Mouse (Mus musculus) neural tube, embryonic 13.5 days (tissue): ENCODE results near the gene Fam129b. TPM values are rescaled to one million over a fixed set of nuclear protein-coding genes. Genes with fewer than 3 reads are reported as not detected.
"Not testable (repeated sequence)": the region's sequence is repeated elsewhere in the genome, so short reads cannot be mapped to it uniquely, and the experiment has no call there.

Experiments used
- ATAC-seq: fragments of 200-750 bp; cut with Nextera tagmentation; 2 replicates; pipeline ENCODE4 v1.8.0; 2017; ENCODE audit warnings: low read depth, mild to moderate bottlenecking, moderate TSS enrichment, moderate library complexity
- H3K27ac ChIP-seq: fragments of 300-500 bp; sonication (generic); replicated peaks from 2 replicates; pipeline ENCODE4 v1.5.1; 2015; ENCODE audit warnings: moderate library complexity, mild to moderate bottlenecking, inconsistent platforms
- H3K27me3 ChIP-seq: fragments of 300-500 bp; sonication (generic); 2 replicates; pipeline ENCODE4 v1.6.1; 2015; ENCODE audit warnings: mild to moderate bottlenecking, inconsistent platforms
- H3K36me3 ChIP-seq: fragments of 300-500 bp; sonication (generic); 2 replicates; pipeline ENCODE4 v1.6.1; 2015; ENCODE audit warnings: mild to moderate bottlenecking, inconsistent platforms
- H3K4me1 ChIP-seq: fragments of 300-500 bp; sonication (generic); replicated peaks from 2 replicates; pipeline ENCODE4 v1.6.1; 2015; ENCODE audit warnings: inconsistent platforms
- H3K4me2 ChIP-seq: fragments of 300-500 bp; sonication (generic); 2 replicates; pipeline ENCODE4 v1.6.1; 2015; ENCODE audit warnings: inconsistent platforms, mild to moderate bottlenecking, moderate library complexity
- H3K4me3 ChIP-seq: fragments of 300-500 bp; sonication (generic); 2 replicates; pipeline ENCODE4 v1.5.1; 2015; ENCODE audit warnings: mild to moderate bottlenecking, inconsistent platforms
- H3K9ac ChIP-seq: fragments of 300-500 bp; sonication (generic); 2 replicates; pipeline ENCODE4 v1.6.1; 2015; ENCODE audit warnings: moderate library complexity, mild to moderate bottlenecking, inconsistent platforms
- H3K9me3 ChIP-seq: fragments of 300-500 bp; sonication (generic); 2 replicates; pipeline ENCODE4 v1.6.1; 2016; ENCODE audit warnings: inconsistent platforms
- WGBS: fragments of 180-500 bp; shearing (Covaris S2); methylation state at CpG from one replicate; pipeline ENCODE4 v1.1.7; 2015; 5-methylcytosine and 5-hydroxymethylcytosine counted together
- polyA plus RNA-seq: library from polyadenylated mRNA; unstranded; fragments of >200 nt; fragmentation: Nextera tagmentation; extraction: Ambion mirVana; gene quantifications from 2 replicates; pipeline ENCODE4 v1.2.1, GENCODE M21; 2015

Gene Fam129b
- polyA plus RNA-seq, 1 experiment from 2014 or later, result 37.3 TPM

GRCm38 (mm10) chr2:32847468-32847821 is 28.5 kb upstream of the Fam129b start:
- no peaks in the 10 kb centered on the region for H3K9me3 ChIP-seq
- peak; percentile 37 for ATAC-seq
- no peak overlapping the region for H3K27ac ChIP-seq
- H3K9ac ChIP-seq, result peak overlapping the region; percentile 61; the same call in 1 of the 2 replicates
- H3K4me1 ChIP-seq, result peaks cover 35% of the 10 kb centered on the region
- no peaks in the 10 kb centered on the region for H3K36me3 ChIP-seq
- peak overlapping the region; percentile 87 for H3K4me2 ChIP-seq
- WGBS, result 46% methylated on average over 6 of the region's 6 CpGs
- H3K4me3 ChIP-seq, result peak overlapping the region; percentile 85
- peaks cover 6% of the 10 kb centered on the region for H3K27me3 ChIP-seq

GRCm38 (mm10) chr2:32852156-32852555 is 23.8 kb upstream of the Fam129b start:
- H3K9me3 ChIP-seq, result no peaks in the 10 kb centered on the region
- 2% methylated on average over 20 of the region's 20 CpGs for WGBS
- H3K27ac ChIP-seq, result no peak overlapping the region
- H3K4me2 ChIP-seq, result peak overlapping the region; percentile 39
- no peak for ATAC-seq
- peaks cover 13% of the 10 kb centered on the region for H3K4me1 ChIP-seq
- H3K27me3 ChIP-seq, result peaks cover 12% of the 10 kb centered on the region
- no peaks in the 10 kb centered on the region for H3K36me3 ChIP-seq
- peak overlapping the region; percentile 47 for H3K9ac ChIP-seq
- H3K4me3 ChIP-seq, result peak overlapping the region; percentile 11

DNA sequence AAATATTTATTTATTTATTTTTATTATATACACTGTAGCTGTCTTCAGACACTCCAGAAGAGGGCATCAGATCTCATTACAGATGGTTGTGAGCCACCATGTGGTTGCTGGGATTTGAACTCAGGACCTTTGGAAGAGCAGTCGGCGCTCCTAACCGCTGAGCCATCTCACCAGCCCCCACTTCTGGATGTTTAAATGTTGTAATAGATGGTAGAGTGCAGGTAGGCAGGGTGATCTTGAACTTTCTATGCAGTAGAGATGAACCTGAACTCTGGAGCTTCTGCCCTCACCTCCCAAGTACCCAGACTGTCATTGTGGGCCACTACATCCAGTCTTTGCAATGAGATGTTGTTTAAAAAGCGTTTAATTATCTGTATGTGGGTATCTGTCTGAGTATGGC is 22.2 kb upstream of the Fam129b start:
- not testable (repeated sequence) for H3K27ac ChIP-seq, H3K9me3 ChIP-seq, H3K4me3 ChIP-seq, H3K4me1 ChIP-seq, H3K36me3 ChIP-seq, H3K4me2 ChIP-seq, ATAC-seq, H3K9ac ChIP-seq
- peaks cover 12% of the 10 kb centered on the region for H3K27me3 ChIP-seq
- 72% methylated on average over 4 of the region's 4 CpGs for WGBS

DNA sequence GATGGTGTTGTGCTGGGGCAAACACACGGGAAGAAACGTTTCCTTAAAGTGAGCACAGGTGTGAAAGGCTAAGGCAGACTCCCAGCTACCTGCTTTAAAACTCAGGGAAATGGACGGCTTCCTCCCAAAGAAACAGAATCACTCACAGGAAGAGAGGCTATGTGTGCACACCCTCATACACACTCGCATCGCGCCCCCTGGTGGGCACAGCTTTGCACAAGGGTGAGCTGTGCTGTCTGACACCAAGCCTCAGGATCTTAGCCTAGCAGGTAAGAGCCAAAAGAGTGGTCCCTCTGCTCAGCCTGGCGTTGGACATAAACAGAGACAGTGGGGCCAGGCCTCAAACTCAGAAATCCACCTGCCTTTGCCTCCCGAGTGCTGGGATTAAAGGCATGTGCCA is 21.7 kb upstream of the Fam129b start:
- peaks cover 12% of the 10 kb centered on the region for H3K27me3 ChIP-seq
- no peak overlapping the region for H3K9ac ChIP-seq
- peak; percentile 69; the same call in 1 of the 2 replicates for ATAC-seq
- H3K9me3 ChIP-seq, result no peaks in the 10 kb centered on the region
- H3K27ac ChIP-seq, result no peak overlapping the region
- 7% methylated on average over 8 of the region's 8 CpGs for WGBS
- peaks cover 8% of the 10 kb centered on the region for H3K4me1 ChIP-seq
- H3K36me3 ChIP-seq, result no peaks in the 10 kb centered on the region
- no peak overlapping the region for H3K4me3 ChIP-seq
- no peak overlapping the region for H3K4me2 ChIP-seq

GRCm38 (mm10) chr2:32855046-32855785 is 20.7 kb upstream of the Fam129b start:
- no peak overlapping the region for H3K4me2 ChIP-seq
- no peak overlapping the region for H3K9ac ChIP-seq
- H3K9me3 ChIP-seq, result no peaks in the 10 kb centered on the region
- ATAC-seq, result no peak
- 66% methylated on average over 7 of the region's 7 CpGs for WGBS
- H3K4me3 ChIP-seq, result no peak overlapping the region
- H3K36me3 ChIP-seq, result no peaks in the 10 kb centered on the region
- H3K27ac ChIP-seq, result no peak overlapping the region
- H3K27me3 ChIP-seq, result peaks cover 12% of the 10 kb centered on the region
- peaks cover 8% of the 10 kb centered on the region for H3K4me1 ChIP-seq

- no peak for ATAC-seq
Measured at GRCm38 (mm10) chr2:32855790-32856465, 20.0 kb upstream of the Fam129b start.

DNA sequence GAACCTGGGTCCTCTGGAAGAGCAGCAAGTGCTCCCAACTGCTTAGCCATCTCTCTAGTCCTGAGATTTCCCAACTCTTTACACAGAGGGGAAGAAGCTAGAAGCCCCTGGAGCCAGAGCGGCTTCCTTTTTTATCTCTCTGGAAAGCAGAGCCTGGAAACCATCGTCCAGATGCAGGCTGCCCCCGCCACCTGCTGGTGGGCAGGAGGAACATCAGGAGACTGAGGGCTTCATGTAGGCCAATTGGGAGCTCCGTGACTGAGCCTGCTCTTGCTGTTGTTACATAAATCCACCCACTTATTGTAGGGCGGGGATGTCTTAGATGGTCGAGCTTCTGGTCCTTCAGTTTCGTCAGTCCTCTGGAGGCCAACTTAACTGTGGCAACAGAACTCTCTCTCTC is 18.3 kb upstream of the Fam129b start:
- Histone ChIP-seq H3K9ac (0 out of 2 replicates have a peak overlapping the region, but pooled peaks have one; percentile 8), H3K9me3 (no peaks in the 10 kb centered on the region), H3K27me3 (peaks cover 5% of the 10 kb centered on the region; the same call in 1 of the 2 replicates), H3K4me3 (no peak overlapping the region), H3K27ac (no peak overlapping the region), H3K4me2 (no peak overlapping the region), H3K4me1 (peaks cover under 1% of the 10 kb centered on the region; the same call in 1 of the 2 replicates), H3K36me3 (no peaks in the 10 kb centered on the region)
- 0% methylated on average over 7 of the region's 7 CpGs for WGBS
- ATAC-seq, result peak; percentile 56

More at GRCm38 (mm10) chr2:32855790-32856465, 20.0 kb upstream of the Fam129b start:
- peaks cover 8% of the 10 kb centered on the region for H3K4me1 ChIP-seq
- no peaks in the 10 kb centered on the region for H3K9me3 ChIP-seq
- H3K4me2 ChIP-seq, result no peak overlapping the region
- peaks cover 12% of the 10 kb centered on the region for H3K27me3 ChIP-seq
- 40% methylated on average over 5 of the region's 5 CpGs for WGBS
- no peak overlapping the region for H3K4me3 ChIP-seq
- no peak overlapping the region for H3K27ac ChIP-seq
- no peaks in the 10 kb centered on the region for H3K36me3 ChIP-seq
- peak overlapping the region; percentile 39; the same call in 1 of the 2 replicates for H3K9ac ChIP-seq

DNA sequence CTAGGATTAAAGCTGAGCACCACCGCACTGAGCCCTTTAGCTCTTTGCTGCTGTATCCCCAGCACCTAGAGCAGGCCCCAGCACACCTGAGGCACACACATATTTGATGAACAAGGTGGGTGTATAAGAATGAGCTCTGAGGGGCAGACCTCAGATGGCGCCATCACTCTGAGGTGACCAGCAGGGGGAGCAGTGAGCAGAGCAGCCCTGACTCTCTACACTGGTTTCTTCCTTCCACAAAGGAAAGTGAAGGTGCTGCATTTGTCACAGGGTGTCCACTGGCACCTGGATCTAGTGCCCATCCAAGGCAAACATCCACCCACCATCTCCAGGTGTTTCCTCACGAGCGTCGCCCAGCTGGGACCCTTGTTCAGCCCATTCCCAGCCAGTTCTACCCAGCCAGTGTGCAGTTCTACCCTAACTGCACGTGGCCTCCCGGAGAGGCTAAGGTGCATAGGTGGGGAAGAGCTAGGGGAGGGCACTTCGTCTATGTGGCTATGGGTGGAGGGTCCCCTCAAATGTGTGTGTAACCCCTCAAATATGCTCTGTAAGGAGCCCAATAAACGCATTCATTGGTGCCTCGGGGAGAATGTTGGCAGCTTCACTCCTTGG is 16.8 kb upstream of the Fam129b start:
- ATAC-seq, result peak; percentile 56; the same call in 1 of the 2 replicates
- Histone ChIP-seq H3K4me2 (no peak overlapping the region), H3K9me3 (no peaks in the 10 kb centered on the region), H3K4me3 (no peak overlapping the region), H3K4me1 (no peaks in the 10 kb centered on the region), H3K27me3 (no peaks in the 10 kb centered on the region), H3K27ac (no peak overlapping the region), H3K36me3 (no peaks in the 10 kb centered on the region), H3K9ac (no peak overlapping the region)
- WGBS, result 51% methylated on average over 10 of the region's 10 CpGs

DNA sequence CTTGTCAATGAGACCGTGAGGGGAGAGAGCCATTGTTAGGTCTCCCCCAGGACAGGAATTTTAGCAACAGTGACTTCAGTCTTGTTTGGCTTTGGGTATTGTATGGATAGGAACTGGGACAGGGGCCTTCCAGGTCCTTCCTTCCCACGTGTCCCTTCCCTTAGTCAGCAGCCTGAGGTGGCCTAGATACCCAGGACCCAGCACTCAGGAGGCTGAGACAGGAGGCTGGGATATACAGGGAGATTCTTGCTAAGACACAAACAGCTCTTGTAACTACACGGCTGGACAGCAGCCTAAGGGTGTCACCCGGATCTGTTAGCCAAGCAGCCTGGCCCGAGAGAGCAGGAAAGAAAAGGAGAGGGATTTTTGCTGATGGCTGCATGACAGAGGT is 16.3 kb upstream of the Fam129b start:
- Histone ChIP-seq H3K27ac (no peak overlapping the region), H3K36me3 (no peaks in the 10 kb centered on the region), H3K4me3 (no peak overlapping the region), H3K4me1 (no peaks in the 10 kb centered on the region), H3K9ac (no peak overlapping the region), H3K4me2 (no peak overlapping the region), H3K9me3 (no peaks in the 10 kb centered on the region), H3K27me3 (no peaks in the 10 kb centered on the region)
- no peak for ATAC-seq
- 81% methylated on average over 5 of the region's 5 CpGs for WGBS

- Histone ChIP-seq H3K27ac (no peak overlapping the region), H3K36me3 (no peaks in the 10 kb centered on the region), H3K4me2 (no peak overlapping the region), H3K4me3 (no peak overlapping the region), H3K4me1 (no peaks in the 10 kb centered on the region), H3K9me3 (no peaks in the 10 kb centered on the region), H3K27me3 (no peaks in the 10 kb centered on the region), H3K9ac (no peak overlapping the region)
- 62% methylated on average over 8 of the region's 8 CpGs for WGBS
- no peak for ATAC-seq
Measured at GRCm38 (mm10) chr2:32860799-32861198, 15.1 kb upstream of the Fam129b start.

DNA sequence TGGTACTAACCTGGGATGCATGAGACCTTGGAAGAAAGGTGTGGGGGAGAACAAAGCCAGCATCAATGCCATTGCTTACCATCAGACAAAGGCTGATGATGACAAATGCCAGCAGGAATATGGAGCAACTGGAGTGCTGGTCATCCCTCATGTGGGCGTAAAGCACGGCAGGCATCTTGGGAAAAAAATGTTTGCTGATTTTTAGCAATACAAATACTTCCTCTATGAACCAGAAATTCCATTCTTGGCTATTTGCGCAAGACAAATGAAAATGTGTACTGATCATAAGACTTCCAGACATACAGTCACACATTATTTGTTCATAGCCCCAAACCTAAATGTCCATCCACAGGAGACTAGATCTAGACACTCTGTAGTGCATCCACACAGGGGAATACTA is 12.6 kb upstream of the Fam129b start:
- H3K27me3 ChIP-seq, result no peaks in the 10 kb centered on the region
- no peak overlapping the region for H3K27ac ChIP-seq
- no peak for ATAC-seq
- H3K36me3 ChIP-seq, result no peaks in the 10 kb centered on the region
- no peak overlapping the region for H3K4me2 ChIP-seq
- WGBS, result 94% methylated on average over 3 of the region's 3 CpGs
- H3K9ac ChIP-seq, result no peak overlapping the region
- H3K9me3 ChIP-seq, result no peaks in the 10 kb centered on the region
- H3K4me1 ChIP-seq, result no peaks in the 10 kb centered on the region
- no peak overlapping the region for H3K4me3 ChIP-seq

- no peaks in the 10 kb centered on the region for H3K9me3 ChIP-seq
Measured at GRCm38 (mm10) chr2:32864755-32865154, 11.2 kb upstream of the Fam129b start.

More at GRCm38 (mm10) chr2:32864755-32865154, 11.2 kb upstream of the Fam129b start:
- H3K27ac ChIP-seq, result no peak overlapping the region
- H3K36me3 ChIP-seq, result no peaks in the 10 kb centered on the region
- no peak overlapping the region for H3K4me3 ChIP-seq
- H3K4me1 ChIP-seq, result no peaks in the 10 kb centered on the region
- H3K9ac ChIP-seq, result no peak overlapping the region
- ATAC-seq, result no peak
- no peaks in the 10 kb centered on the region for H3K27me3 ChIP-seq
- 71% methylated on average over 2 of the region's 2 CpGs for WGBS
- H3K4me2 ChIP-seq, result no peak overlapping the region
